Mouse (Mus musculus) ES-E14 (cell line): ENCODE measurements around the gene Rfx1. TPM values are rescaled to one million over a fixed set of nuclear protein-coding genes. Genes with fewer than 3 reads are reported as not detected.
A peak's percentile ranks its signal among the peaks of the same experiment; 100 is the strongest.

Experiments used
- DNase-seq: peaks from one replicate; pipeline ENCODE4 v3.0.0-alpha.2; 2013; ENCODE audit warnings: low read depth, low spot score
- H3K27ac ChIP-seq: 2 replicates; pipeline ENCODE4 v1.5.1; 2012; ENCODE audit warnings: low read depth, mild to moderate bottlenecking, low read length, moderate library complexity, mixed read lengths; ENCODE audit not compliant: poor library complexity, insufficient read depth, severe bottlenecking
- H3K36me3 ChIP-seq: 2 replicates; pipeline ENCODE4 v1.6.1; 2012; ENCODE audit warnings: mild to moderate bottlenecking, low read length, moderate library complexity, mixed read lengths; ENCODE audit not compliant: control insufficient read depth, poor library complexity, insufficient read depth, severe bottlenecking
- H3K4me1 ChIP-seq, 2 experiments: fragments of 150-350 bp in 1 of 2; sonication (generic) in 1 of 2; 2 replicates each; pipeline ENCODE4 v1.6.1; 2012; ENCODE audit warnings: low read length in 2 of 2, mild to moderate bottlenecking in 1 of 2, mixed read lengths in 1 of 2; ENCODE audit not compliant: control insufficient read depth in 2 of 2, insufficient read depth in 2 of 2, poor library complexity in 1 of 2
- H3K4me3 ChIP-seq, 2 experiments: fragments of 150-350 bp in 1 of 2; sonication (generic) in 1 of 2; 2 replicates each; pipeline ENCODE4 v1.5.1; 2012; ENCODE audit warnings: low read length in 2 of 2, low read depth in 1 of 2, mild to moderate bottlenecking in 1 of 2, mixed read lengths in 1 of 2; ENCODE audit not compliant: insufficient read depth in 1 of 2, poor library complexity in 1 of 2, severe bottlenecking in 1 of 2
- H3K9ac ChIP-seq: 2 replicates; pipeline ENCODE4 v1.6.1; 2012; ENCODE audit warnings: low read depth, mild to moderate bottlenecking, low read length, mixed read lengths; ENCODE audit not compliant: poor library complexity, insufficient read depth, severe bottlenecking
- H3K9me3 ChIP-seq: fragments of 150-350 bp; sonication (generic); 2 replicates; pipeline ENCODE4 v1.6.1; 2012; ENCODE audit warnings: low read depth, mild to moderate bottlenecking, low read length; ENCODE audit not compliant: control insufficient read depth, insufficient read depth
- CHD2 ChIP-seq: IDR thresholded peaks from 2 replicates; pipeline ENCODE4 v1.6.1; 2014; ENCODE audit warnings: mild to moderate bottlenecking, low read depth, low read length, inconsistent platforms
- HCFC1 ChIP-seq: IDR thresholded peaks from 2 replicates; pipeline ENCODE4 v1.6.1; 2012; ENCODE audit warnings: low read length, inconsistent platforms, borderline replicate concordance; ENCODE audit not compliant: insufficient read depth
- MAFK ChIP-seq: IDR thresholded peaks from 2 replicates; pipeline ENCODE4 v1.6.1; 2014; ENCODE audit warnings: mild to moderate bottlenecking, low read depth, low read length, inconsistent platforms; ENCODE audit not compliant: insufficient read depth
- ZC3H11A ChIP-seq: IDR thresholded peaks from 2 replicates; pipeline ENCODE4 v1.6.1; 2012; ENCODE audit warnings: low read depth, mild to moderate bottlenecking, inconsistent platforms, low read length, borderline replicate concordance
- ZNF384 ChIP-seq: IDR thresholded peaks from 2 replicates; pipeline ENCODE4 v1.6.1; 2012; ENCODE audit warnings: low read depth, low read length, inconsistent platforms
- in situ Hi-C, 2 experiments: fragments of 600-800 bp; cut with MboI; formaldehyde crosslinking; loops; one replicate each; pipeline ENCODE4 v1.15.1; 2025; ENCODE audit warnings: low sequenced_read_pairs in 2 of 2, inconsistent platforms in 1 of 2; ENCODE audit not compliant: unreplicated experiment in 2 of 2
- total RNA-seq: library from RNA; depleted of rRNA; stranded (reverse); fragments of 300-350 nt; gene quantifications from 2 replicates; pipeline ENCODE4 v1.2.3, GENCODE M21; 2012

Rfx1 gene
- total RNA-seq, 1 experiment: 16.2 TPM

- no peak for DNase-seq
- no peaks in the 10 kb centered on the region for H3K9me3 ChIP-seq
- TF ChIP-seq MAFK (no peak), ZC3H11A (no peak), ZNF384 (no peak), CHD2 (no peak), HCFC1 (no peak)
- no peak overlapping the region for H3K9ac ChIP-seq
- H3K36me3 ChIP-seq: peaks cover 31% of the 10 kb centered on the region; the same call in 1 of the 2 replicates
- H3K27ac ChIP-seq: no peak overlapping the region
- in situ Hi-C loops: no loop called here
- no peak overlapping the region for H3K4me3 ChIP-seq
- no peaks in the 10 kb centered on the region; a peak in 1 of 4 replicates for H3K4me1 ChIP-seq
Observed at GRCm38 (mm10) chr8:84090585-84090984, 24.0 kb downstream of the Rfx1 start.

GRCm38 (mm10) chr8:84096061-84096460 is 29.4 kb downstream of the Rfx1 start:
- TF ChIP-seq ZNF384 (no peak), ZC3H11A (no peak), MAFK (no peak)
- Histone ChIP-seq H3K4me1 (peaks cover 0 to 5% of the 10 kb centered on the region in 2 experiments; a peak in 1 of 4 replicates), H3K9me3 (no peaks in the 10 kb centered on the region), H3K27ac (no peak overlapping the region), H3K9ac (no peak overlapping the region), H3K4me3 (no peak overlapping the region), H3K36me3 (peaks cover 51% of the 10 kb centered on the region)
- in situ Hi-C loops: no loop called here
- DNase-seq: no peak

- no peak for TF ChIP-seq ZNF384
- no peak for TF ChIP-seq HCFC1
- in situ Hi-C loops: no loop called here
- Histone ChIP-seq H3K36me3 (peaks cover 51% of the 10 kb centered on the region), H3K27ac (no peak overlapping the region), H3K4me1 (peaks cover under 1 to 10% of the 10 kb centered on the region in 2 experiments; a peak in 2 of 4 replicates), H3K9me3 (no peaks in the 10 kb centered on the region), H3K9ac (no peak overlapping the region), H3K4me3 (no peak overlapping the region)
- no peak for DNase-seq
Observed at GRCm38 (mm10) chr8:84098376-84098775, 31.7 kb downstream of the Rfx1 start.

- TF ChIP-seq MAFK (no peak), CHD2 (no peak)
- in situ Hi-C loops: no loop called here
- H3K4me1 ChIP-seq: peaks cover 2 to 13% of the 10 kb centered on the region in 2 experiments; a peak in 3 of 4 replicates
- no peak overlapping the region for H3K27ac ChIP-seq
- H3K9ac ChIP-seq: no peak overlapping the region
- H3K36me3 ChIP-seq: peaks cover 36% of the 10 kb centered on the region
- H3K9me3 ChIP-seq: no peaks in the 10 kb centered on the region
- no peak for DNase-seq
- H3K4me3 ChIP-seq: no peak overlapping the region
Observed at GRCm38 (mm10) chr8:84101476-84102270, 35.0 kb downstream of the Rfx1 start.

GRCm38 (mm10) chr8:84103601-84104000 is 37.0 kb downstream of the Rfx1 start:
- H3K36me3 ChIP-seq: peaks cover 17% of the 10 kb centered on the region
- no peak for DNase-seq
- peak overlapping the region; percentile 66 to 96 for H3K4me3 ChIP-seq
- peaks cover 2 to 13% of the 10 kb centered on the region in 2 experiments; a peak in 3 of 4 replicates for H3K4me1 ChIP-seq
- TF ChIP-seq MAFK (no peak), ZNF384 (no peak), CHD2 (no peak), HCFC1 (no peak), ZC3H11A (no peak)
- in situ Hi-C loops: no loop called here
- H3K27ac ChIP-seq: no peak overlapping the region
- no peaks in the 10 kb centered on the region for H3K9me3 ChIP-seq
- H3K9ac ChIP-seq: 0 out of 2 replicates have a peak overlapping the region, but pooled peaks have one; percentile 74
